Mouse (Mus musculus) lung, postnatal 0 days (tissue): ENCODE measurements around the gene Klf1.

Source experiments
- CTCF ChIP-seq: IDR thresholded peaks from 2 replicates; pipeline ENCODE4 v1.5.1; 2016; ENCODE audit warnings: antibody characterized with exemption, mild to moderate bottlenecking
- EP300 ChIP-seq: IDR thresholded peaks from 2 replicates; pipeline ENCODE4 v1.6.1; 2016; ENCODE audit warnings: antibody characterized with exemption, mild to moderate bottlenecking, control low read depth

DNA sequence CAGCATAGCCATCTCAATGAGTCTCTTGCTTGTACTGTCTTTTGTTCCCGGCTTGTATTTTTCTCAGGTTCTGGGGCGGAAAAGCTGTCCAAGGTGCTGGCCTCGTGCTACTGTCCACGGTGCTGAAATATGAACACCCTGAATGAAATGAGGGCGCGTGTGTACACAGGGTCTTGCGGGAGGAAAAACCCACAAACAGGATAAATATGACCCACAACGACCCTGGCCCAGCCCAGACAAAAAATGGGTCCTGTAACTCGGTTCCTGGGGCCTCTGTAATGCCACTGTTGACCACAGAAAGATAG lies 45.5 kb downstream of the Klf1 start:
- TF ChIP-seq CTCF, result no peak
- no peak for TF ChIP-seq EP300
